Mouse (Mus musculus): ENCODE results near the gene Riox2.
"Not testable (repeated sequence)": the region's sequence is repeated elsewhere in the genome, so short reads cannot be mapped to it uniquely, and the experiment has no call there.

Gene Riox2

DNA sequence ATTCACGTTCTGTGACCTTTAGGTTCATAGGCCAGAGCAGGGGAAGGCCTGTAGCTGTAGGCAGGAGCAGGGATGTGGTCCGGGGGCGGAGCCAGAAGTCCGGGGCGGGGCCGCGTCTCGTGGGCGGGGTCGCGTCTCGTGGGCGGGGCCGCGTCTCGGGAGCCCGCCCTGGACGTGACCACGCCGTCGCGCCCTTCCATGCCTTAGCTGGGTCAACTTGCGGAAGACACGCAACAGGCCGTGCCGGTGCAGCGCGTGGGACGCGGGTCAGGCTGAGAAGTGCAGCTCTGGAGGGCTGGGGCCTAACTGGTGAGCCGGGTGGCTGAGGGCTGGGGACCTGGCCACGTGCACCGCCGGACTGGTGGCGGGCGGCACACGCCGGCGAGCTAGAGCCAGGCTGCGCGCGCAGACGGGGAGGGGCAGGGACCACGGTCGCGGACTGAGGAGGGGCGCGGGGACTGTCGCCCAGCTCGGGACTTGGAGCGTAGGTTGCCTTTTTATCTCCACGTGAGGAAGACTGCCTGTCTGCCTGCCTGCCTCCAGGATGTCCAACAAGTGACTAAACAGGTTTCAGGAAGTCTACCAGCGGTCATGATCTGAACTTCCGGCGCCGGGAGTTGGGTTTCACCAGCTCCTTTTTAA is at the start of gene Riox2:
Gene Riox2, plus strand, starts transcription at position 139 of the 642 bp plus-strand sequence.
- DNase-seq, result peak; percentile 60

DNA sequence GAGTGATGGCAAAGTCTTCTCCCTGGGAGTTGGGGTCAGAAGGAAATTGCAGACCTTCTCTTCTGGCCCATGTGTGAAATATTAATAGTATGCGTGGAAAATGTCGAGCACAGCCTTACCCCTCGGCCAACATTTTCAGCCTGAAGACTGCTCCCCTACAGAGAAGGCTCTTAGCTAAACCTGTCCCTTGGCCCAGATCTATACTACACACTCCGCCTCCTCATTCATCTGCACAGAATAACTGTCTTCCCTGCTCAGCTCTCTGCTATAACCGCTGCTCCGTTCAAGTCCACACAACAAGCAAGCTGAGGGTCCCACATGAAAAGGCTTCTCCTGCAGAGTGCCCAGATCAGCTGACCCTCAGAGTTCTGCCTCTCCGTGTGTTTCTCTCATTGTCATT is 43.6 kb upstream of the Riox2 start:
- DNase-seq, result no peak

DNA sequence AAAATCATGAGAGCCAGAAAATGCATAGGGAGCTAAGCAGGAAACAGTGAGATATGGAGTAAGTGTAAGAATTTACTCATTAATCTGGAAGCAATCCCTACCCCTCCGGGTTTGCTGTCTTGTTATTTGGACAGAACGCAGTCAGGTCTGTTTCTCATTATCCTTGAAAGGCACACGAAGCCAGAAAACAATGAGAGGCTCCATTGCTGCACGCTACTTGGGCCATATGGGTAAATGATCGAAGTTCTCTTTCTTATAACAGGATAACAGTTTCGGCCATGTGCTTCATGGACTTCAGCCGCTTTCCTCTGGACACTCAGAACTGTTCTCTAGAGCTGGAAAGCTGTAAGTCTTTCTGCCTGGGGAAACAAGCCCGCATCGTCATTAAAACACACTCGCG is 38.4 kb upstream of the Riox2 start:
- DNase-seq, result no peak

DNA sequence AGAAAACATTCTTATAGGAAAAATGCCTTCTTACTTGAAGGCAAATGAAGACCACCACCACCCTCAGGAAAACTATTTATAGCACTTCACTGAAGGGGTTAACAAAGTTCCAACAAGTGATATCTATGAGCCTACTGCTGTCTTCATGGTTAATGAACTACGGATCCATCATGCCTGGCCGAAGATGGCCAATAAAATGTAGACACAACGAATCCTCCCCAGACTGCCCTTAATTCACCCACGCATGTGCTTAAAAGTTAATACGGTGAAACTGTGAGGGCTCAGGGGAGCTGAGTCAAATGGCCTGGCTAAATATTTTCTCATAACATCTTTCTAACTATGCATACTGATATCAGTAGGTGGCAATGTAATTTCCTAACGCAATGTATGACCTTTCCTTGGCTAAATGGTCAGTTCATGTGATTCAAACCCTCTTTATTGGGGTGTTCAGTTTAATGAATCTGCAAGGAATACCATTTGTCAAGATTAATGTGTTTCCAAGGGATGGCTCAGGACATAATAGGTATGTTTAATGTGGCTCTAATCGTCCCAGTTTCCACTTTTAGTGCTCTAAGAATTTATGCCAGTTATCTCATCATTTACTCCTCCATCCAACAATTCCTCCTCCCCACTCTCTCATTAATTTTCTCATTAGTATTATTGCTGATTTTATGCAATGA is 26.6 kb upstream of the Riox2 start:
- no peak for DNase-seq

DNA sequence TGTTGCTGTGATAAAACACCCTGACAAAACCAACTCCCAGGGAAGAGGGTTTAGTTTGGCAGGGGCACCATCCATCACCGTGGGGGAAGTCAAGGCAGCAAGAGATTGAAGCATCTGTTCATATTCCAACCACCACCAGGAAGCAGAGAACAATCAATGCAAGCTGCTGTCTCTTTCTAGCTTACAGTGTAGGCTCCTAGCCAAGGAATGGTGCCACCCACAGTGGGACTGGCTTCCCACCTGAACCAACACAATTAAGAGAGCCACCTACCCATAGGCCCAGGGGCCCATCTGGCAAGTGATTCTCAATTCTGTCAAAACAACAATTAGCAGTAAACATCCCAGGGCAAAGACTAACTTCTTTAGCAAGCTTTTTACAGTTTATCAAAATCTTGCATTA is 23.4 kb upstream of the Riox2 start:
- DNase-seq, result no peak

DNA sequence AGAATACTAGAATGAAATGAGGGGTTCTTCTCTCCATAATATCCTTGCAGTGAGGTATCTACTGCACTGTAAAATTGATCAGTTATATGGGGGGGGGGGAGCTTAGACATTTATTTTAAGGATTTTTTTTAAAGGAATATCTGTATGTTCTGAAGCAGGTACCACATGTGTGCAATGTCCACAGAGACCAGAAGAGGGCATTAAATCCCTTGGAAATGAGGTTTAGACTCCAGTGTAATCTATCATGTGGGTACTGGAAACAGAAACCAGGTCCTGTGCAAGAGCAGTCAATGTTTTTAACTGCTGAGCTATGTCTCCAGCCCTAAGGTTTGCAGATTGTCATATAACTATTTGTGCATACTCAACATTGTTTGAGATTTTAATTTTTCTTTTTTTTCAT is 22.5 kb upstream of the Riox2 start:
- DNase-seq, result no peak

DNA sequence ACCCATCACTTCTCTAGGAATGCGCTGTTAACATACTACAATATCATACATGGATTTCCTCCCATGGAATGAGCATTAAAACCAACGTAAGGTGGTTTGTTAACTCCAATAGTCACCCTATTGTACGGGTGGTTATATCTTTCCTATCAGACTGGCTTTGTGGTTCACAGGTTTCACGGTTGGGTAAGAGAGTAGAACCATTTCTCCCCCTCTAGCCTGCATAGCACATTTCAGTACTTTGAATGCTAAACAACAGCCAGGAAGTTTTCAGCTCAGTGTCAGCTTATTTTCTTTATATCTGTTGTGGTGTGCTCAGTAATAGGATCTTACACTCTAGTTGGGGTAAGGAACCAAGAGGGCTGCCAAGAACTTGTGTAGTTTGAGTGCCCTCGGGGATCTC is 19.8 kb upstream of the Riox2 start:
- DNase-seq, result no peak

DNA sequence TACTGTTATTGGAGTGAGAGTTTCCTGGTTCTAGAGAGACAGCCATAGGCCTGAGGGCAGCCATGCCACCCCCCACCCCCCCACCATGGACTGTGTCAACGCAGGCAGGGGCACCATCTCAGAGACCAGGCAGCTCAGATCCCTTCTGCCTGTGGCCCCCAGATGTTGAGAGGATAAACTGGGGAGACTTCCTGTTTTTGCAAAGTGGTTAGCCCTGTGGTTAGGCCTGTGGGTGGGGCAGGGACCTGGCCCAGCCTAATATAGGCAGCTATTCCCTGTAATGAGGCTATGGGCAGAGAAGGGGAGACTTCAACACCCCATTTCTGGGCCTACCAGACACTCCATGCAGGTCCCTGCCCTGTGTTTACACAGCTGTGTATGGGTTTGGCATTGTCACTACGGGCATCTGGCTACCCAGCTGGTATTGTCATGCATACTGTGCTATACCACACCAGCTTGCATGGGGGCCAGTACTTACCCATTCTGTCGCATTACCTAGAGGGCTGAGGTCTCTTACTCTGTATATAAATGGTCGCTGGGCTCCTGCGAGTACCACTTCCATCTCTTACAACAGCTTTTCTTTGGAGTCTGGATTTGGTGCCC is 12.2 kb upstream of the Riox2 start:
- DNase-seq, result not testable (repeated sequence)

DNA sequence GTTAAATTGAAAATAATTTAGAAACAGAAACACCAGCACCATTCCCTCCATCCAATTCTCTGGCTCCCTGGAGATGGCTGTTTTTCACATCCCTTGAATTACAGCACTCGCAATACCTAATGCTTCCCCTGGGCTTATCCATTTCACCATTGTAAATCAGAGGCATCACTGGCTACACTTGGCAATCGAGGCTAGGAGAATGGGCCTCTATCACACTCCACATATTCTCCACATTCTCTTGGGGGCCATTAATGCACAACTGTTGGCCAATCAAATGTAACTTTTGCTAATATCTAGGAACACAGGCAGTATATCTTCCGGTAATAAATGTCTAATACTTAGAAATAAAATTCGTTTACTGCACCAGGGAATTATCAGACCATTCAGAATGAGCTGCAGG is 8.0 kb upstream of the Riox2 start:
- no peak for DNase-seq

DNA sequence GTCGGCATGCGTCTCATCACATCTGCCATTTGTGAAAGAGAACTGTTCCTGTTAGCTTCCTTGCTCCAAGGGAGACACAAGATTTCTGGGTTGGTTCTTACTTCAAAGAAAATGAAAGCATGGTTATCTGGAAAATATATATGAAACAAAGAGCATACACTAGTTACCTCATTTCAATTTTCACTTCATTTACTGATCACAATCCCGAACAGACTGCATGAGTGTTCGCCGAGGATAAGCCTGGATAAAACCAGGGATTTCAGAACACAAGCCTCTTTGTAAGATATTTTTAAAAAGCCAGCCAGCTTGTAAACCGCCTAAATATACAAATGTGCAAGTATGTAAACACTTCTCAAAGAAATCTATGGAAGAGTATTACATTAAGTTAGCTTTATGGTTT is 7.6 kb upstream of the Riox2 start:
- DNase-seq, result no peak

DNA sequence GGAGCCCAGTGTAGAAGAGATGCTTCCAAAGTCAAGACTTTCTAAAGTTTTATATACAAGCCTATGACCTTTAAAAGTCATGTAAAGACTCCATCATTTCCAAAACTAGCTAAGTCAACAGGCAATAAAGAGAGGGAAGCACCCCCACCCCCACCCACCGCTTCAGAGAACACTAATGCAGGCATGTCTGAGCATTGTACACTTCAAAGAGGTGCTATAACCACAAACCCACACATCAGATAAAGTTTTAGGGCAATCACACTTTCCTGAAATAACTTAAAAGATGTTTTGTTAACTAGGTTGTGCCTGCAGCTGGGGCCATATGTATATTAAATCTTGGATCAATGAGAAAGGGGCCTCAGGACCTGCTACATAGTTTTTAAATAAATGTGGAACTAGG is 1.7 kb upstream of the Riox2 start:
- no peak for DNase-seq

DNA sequence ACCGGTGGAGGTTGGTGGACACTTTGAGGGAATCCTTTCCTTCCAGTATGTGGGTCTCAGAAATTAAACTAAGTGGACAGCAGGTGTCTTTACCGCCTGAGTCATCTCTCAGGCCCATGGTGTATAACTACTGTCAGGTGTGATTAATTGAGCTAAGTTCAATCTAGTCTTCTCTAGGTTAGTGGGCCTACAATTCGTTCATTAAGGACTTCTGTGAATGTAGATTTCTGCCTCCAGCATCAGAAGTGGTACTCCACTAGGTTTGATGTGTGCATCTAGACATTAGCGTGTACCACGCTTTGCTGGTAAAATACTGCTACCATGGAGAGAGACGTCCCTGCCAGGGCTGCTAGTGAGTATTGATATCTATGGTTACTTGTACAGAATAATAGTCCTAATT is 971 bp downstream of the Riox2 start:
- no peak for DNase-seq

DNA sequence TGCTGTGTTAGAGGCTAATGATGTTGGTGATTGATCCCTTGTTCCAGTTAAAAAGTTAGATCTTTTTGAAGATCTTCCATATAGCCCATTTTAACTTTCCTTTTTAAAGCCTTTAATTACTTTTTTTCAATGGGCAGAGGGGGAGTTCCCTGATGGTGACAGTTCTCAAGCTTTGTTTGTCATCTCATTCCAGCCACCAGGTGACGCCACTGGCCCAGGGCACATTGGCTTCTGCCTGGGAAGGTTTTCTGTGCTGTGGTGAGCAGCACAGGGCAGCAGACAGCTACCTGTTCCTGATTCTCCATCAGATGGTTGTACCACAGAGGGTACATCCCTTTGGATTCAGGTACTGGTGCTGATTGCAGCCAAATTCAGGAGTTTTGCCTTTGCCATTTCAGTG is 3.2 kb downstream of the Riox2 start:
- DNase-seq, result no peak

DNA sequence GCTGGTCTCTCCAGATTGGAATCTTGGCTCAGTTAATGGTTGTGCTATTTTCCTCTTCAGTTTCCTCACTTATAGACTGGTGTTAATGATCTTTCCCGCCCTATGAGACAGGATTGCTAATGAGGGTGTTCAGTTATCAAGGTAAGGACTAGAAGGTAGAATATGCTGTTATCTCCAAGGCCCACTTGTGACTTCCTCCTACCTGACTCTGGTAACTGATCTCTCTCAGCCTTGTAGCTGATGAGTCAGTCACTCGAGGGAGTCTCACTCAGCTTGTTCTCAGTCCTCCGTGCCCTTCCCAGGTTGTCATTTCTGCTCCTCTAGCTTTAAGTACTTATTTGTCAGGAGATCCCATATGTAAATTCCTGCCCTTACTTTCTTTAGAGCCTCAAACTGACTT is 6.4 kb downstream of the Riox2 start:
- no peak for DNase-seq

DNA sequence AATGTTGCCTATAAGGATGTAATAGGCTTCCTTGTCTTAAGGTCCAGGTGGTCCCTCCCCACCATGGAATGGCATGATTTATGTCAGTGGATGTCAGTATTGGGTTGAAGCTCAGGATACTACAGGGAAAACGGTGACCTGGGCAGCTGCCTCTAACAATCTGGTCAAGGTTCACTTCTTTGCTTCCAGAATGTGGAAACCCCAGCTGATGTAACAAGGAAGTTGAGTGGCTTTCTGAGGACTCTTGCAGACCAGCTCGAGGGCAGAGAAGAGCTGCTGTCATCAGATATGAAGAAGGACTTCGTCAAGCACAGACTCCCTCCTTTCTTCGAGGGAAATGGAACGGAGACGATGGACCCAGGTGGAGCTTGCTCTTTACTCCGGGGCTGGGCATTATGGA is 15.7 kb downstream of the Riox2 start:
- no peak for DNase-seq

DNA sequence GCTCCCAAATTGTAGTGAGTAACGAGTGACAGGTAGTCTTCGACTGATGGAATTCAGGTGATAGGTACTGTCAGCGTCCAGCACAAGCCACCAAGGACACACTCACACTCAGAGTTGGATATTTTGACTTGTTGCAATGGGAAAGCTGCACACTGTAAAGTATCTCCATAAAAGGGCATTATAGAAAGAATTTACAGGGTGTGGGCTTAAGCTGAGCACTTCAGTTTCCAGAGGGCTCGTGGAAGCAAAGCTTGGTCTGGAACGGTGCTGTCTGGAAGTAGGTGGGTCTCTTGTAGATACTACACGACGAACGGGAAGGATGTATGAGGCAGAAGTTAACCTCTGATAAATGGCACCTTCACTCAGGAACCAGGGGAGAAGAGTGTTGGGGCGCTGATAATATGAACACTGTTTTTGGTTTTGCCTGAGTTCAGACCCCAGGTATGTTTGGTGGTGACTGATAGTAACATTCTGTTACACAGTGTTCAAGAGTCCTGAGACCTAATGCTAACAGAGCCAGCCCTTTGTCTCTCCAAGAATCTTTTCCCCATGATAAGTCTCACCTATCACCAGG is 16.5 kb downstream of the Riox2 start:
- no peak for DNase-seq

DNA sequence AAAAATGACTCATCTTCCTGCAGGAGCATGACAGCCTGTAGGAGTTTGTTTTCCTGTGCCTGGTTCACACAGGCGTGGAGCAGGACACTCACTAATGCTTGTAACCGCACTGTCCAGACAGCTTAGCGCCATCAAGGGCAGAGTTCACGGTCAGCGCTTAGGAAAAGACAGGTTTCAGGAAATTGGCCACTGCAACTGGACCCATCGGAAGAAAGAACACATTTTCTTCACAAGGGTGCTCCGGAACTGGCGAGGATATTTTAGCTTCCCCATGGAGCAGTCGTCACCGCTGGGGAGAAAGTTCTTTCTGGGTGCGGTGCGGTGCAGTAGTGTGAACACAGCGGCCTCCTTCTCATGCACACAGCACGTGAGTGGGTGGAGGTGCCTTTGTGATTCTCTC is 21.6 kb downstream of the Riox2 start:
- DNase-seq, result no peak

DNA sequence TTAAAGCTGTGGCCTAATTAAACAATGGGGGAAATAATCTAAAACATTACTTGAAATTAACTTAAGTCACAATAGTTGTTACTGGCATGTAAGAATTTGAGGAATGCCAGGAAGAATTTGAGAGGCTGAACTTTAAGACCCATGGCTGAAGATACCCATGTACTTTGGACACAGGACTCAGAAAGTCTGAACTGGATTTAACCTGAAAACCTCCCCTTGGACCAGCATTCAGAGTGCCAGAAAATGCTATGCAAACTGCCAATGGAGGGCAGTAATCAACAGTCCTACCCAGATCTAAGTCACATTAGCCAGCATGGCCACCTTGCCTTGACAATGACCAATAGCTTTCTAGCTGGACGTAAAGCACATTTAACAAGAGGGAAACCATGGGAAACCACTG is 26.4 kb downstream of the Riox2 start:
- DNase-seq, result no peak

DNA sequence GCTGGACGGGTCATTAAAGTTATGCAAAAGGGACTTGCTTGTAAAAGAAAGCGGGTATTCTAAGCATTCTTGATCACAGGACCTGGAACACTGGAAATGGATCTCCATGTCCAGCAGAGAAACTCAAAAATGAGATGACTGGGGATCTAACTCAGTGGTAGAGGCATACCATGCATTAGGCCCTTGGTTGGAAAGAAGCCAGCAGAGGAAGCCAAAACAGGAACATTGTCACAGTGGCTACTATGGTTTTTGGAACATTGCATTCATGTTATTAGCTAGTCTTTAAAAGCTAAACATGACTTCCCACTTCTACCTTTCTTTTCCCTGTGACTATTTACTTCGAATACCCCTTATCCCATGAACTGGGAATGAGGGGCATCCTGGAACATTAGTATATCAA is 27.6 kb downstream of the Riox2 start:
- DNase-seq, result no peak

DNA sequence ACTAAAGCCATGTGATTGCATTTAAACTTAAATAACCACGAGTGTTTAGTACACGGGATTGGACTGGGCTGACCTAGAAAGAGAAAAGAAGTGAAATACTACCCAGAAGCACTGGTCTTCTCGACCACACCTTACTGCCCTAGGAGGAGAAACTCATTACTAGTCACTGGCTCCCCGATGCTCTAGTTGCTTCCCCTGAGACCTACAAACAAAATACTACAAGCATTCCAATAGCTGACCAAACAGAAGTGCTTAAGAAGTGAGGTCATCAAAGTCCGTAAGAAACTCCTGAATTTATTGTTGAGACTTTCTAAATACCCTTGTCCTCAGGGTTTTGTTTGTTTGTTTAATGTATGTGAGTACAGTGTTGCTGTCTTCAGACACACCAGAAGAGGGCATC is 38.3 kb downstream of the Riox2 start:
- no peak for DNase-seq

DNA sequence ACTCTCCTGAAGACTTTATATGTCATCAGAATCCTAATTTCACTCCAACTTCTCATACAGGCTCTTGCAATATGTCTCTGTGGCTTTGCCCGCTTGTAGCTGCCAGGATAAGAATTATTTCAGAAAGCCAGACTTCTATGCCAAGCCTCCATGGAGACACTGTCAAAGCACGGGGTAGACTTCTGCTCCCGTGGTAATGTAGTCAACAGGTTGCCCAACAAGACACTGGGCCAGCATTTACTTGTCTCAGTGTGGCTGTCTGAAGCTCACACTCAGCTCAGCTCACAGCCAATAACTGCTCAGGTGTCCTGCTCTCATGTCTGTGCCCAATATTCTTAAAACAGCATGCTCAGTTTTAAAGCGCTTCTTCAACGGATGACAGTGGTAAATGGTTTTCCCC is 43.6 kb downstream of the Riox2 start:
- no peak for DNase-seq

DNA sequence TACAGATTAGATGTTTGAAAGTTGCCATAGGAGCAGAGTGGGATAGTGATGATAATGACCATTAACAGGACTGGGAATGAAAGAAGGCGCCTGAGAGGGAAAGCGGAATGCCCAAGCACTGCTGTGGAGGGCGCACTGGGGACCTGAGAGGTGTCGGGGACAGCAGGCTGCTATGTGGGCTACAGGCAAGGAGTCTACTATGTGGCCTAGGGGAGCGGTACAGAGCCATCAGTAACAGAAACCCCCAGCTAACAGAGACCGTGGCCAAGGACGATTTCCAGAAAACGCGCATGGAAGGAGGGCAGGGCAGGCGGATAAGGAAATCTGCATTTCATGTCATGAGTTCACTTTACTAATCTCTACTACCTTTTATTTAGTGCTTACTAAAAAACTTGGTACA is 45.4 kb downstream of the Riox2 start:
- DNase-seq, result no peak

DNA sequence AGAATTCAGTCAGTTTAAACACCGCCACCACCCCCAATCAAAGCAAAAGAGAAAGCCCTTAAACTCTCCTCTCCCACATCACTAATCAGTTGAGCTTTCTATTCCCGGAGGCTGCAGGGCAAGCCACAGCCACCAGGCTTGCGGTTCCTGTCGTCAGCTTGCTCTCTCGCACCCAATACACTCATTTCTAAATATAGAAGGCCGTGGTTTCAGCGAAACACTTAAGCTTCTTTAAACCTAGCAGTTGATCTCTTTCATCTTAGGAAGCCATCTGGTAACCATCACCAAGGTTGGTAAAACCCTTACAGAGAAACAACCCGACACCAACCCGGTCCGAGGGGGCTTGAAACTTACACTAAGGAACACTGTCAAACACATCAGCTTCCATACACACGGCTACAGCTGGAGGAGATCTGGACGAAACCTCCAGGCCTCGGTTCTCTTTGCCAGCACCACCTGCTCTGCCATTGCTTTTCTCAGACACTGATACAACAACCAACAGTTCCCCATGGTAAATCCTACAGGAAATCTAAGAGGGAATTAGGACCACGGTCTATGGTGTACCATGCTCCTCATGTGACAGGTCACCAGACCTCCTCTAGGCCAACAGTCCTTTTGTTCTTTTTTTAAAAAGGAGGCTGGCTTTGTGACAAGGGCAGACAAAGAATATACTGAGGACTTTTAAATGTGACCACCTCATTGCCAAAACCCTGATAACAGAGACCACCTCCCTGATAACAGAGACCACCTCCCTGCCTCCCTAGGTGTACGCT is 46.1 kb downstream of the Riox2 start:
- no peak for DNase-seq
